In genomic region chr12:116254652-116255051, GRCm38 (mm10) we compare ENCODE assay signal across 21 mouse cellular contexts. TPM values are rescaled to one million over a fixed set of nuclear protein-coding genes. Genes with fewer than 3 reads are reported as not detected.
DNase-seq lines count a peak whose midpoint lies in the region; ATAC-seq lines count a peak whose summit lies in the region.
"Had no signal": no experiment of that assay in that cellular context is flagged by ENCODE, and none has a peak within 500 bp of the region (broad histone marks: within the 10 kb centered on the region; RNA-seq: fewer than 3 reads in every experiment).

No protein-coding gene starts in this region.

- no peaks in the 10 kb centered on the region for H3K36me3 ChIP-seq in liver, embryonic 11.5 days (ENCODE audit: control insufficient read depth, insufficient read depth, low read length)

- ATAC-seq in liver, embryonic 11.5 days (replicated peaks; ENCODE audit: low FRiP score), result peak; percentile 54; the same call in 1 of the 2 replicates
- peak; percentile 65; the same call in 1 of the 2 replicates for ATAC-seq in common myeloid progenitor, adult 5-6 weeks (replicated peaks; ENCODE audit: low read depth, poor library complexity, severe bottlenecking)
- ATAC-seq in megakaryocyte, adult 5-6 weeks (ENCODE audit: poor library complexity, severe bottlenecking), result peak; percentile 59
- ATAC-seq: forebrain, postnatal 0 days; midbrain, embryonic 15.5 days had no signal

- no peak for DNase-seq in liver, embryonic 11.5 days (ENCODE audit: low spot score)
- no peak for DNase-seq in liver
- DNase-seq in thymus, postnatal 36 days, result peak; percentile 33 to 46
- DNase-seq in kidney, postnatal 14 days, result no peak
- DNase-seq in kidney, adult 8-10 months, result no peak
- no peak for DNase-seq in urinary bladder, postnatal 10 days (ENCODE audit: low spot score)
- DNase-seq: B cell, adult 2 months; cerebellum, postnatal 25 days; forebrain, postnatal 0 days; gastrocnemius, postnatal 10 days; heart, postnatal 4 days had no signal

- H3K9me3 ChIP-seq in liver, embryonic 11.5 days (ENCODE audit: control insufficient read depth, low read length), result no peaks in the 10 kb centered on the region
- H3K9me3 ChIP-seq: midbrain, embryonic 15.5 days; neural tube, embryonic 12.5 days had no signal

- H3K9ac ChIP-seq in liver, embryonic 11.5 days (ENCODE audit: low read depth, low read length), result no peak overlapping the region
- H3K9ac ChIP-seq: forebrain, postnatal 0 days; midbrain, embryonic 15.5 days; neural tube, embryonic 12.5 days had no signal

- H3K27ac ChIP-seq in liver, embryonic 11.5 days (ENCODE audit: low read depth, low read length), result no peak overlapping the region
- H3K27ac ChIP-seq: kidney, postnatal 0 days; macrophage; midbrain, embryonic 15.5 days; neural tube, embryonic 12.5 days had no signal

- no peak overlapping the region for H3K4me3 ChIP-seq in liver, embryonic 11.5 days (ENCODE audit: low read depth, low read length)
- H3K4me3 ChIP-seq: midbrain, embryonic 15.5 days; neural tube, embryonic 12.5 days had no signal

- 35% methylated on average over 8 of the region's 8 CpGs for WGBS in liver, embryonic 11.5 days

- H3K4me1 ChIP-seq in liver, embryonic 11.5 days (replicated peaks; ENCODE audit: control insufficient read depth, insufficient read depth, low read length), result peaks cover 4% of the 10 kb centered on the region
- H3K4me1 ChIP-seq: midbrain, embryonic 15.5 days; neural tube, embryonic 12.5 days had no signal

- no peaks in the 10 kb centered on the region for H3K27me3 ChIP-seq in liver, embryonic 11.5 days (replicated peaks; ENCODE audit: control insufficient read depth, insufficient read depth, low read length)
- H3K27me3 ChIP-seq: midbrain, embryonic 15.5 days; neural tube, embryonic 12.5 days had no signal

- H3K4me2 ChIP-seq in liver, embryonic 11.5 days, result no peak overlapping the region
- H3K4me2 ChIP-seq: midbrain, embryonic 15.5 days; neural tube, embryonic 12.5 days had no signal

RNA-seq across cellular contexts. Expression of gene Wdr60, which starts 8.2 kb away (rescaled TPM):
- polyA plus RNA-seq in liver, embryonic 11.5 days (2014; fragmentation: Nextera tagmentation; extraction: Ambion mirVana), result 8.7 and 12.2 TPM in 2 replicates
- total RNA-seq in common myeloid progenitor, adult 5-6 weeks (2017), result 11.0 and 16.9 TPM in 2 replicates
- total RNA-seq in megakaryocyte, adult 5-6 weeks (2015), result 0.27 TPM in 1 of 2 replicates, not detected in the other
- total RNA-seq in megakaryocyte, adult 5-6 weeks (2017), result 0.40 and 0.94 TPM in 2 replicates

RNA-seq across cellular contexts. Expression of gene Gm11027, which starts 20.5 kb away (rescaled TPM):
- not detected in 2 replicates for polyA plus RNA-seq in liver, embryonic 11.5 days (2014; fragmentation: Nextera tagmentation; extraction: Ambion mirVana)
- total RNA-seq in common myeloid progenitor, adult 5-6 weeks (2017), result not detected in 2 replicates
- not detected in 2 replicates for total RNA-seq in megakaryocyte, adult 5-6 weeks (2015)
- not detected in 2 replicates for total RNA-seq in megakaryocyte, adult 5-6 weeks (2017)
- total RNA-seq: forebrain, postnatal 0 days; gastrocnemius, postnatal 10 days; heart, postnatal 4 days; layer of hippocampus, adult 8-10 months; left cerebral cortex, postnatal 25 days; liver, adult 2 months had no signal
- polyA plus RNA-seq: embryonic facial prominence, embryonic 11.5 days; forebrain, postnatal 0 days; kidney, postnatal 0 days; liver, adult 2 months; macrophage; midbrain, embryonic 15.5 days; neural tube, embryonic 12.5 days had no signal

RNA-seq across cellular contexts. Expression of gene Esyt2, which starts 26.3 kb away (rescaled TPM):
- polyA plus RNA-seq in liver, embryonic 11.5 days (2014; fragmentation: Nextera tagmentation; extraction: Ambion mirVana), result 20.9 and 21.1 TPM in 2 replicates
- total RNA-seq in common myeloid progenitor, adult 5-6 weeks (2017), result 49.4 and 52.1 TPM in 2 replicates
- 44.7 and 46.6 TPM in 2 replicates for total RNA-seq in megakaryocyte, adult 5-6 weeks (2015)
- 49.9 and 65.6 TPM in 2 replicates for total RNA-seq in megakaryocyte, adult 5-6 weeks (2017)

Comparison
In these comparisons a context has a peak if more than half of its experiments do, and no peak if none do; other contexts are left out.
1. DNase-seq: peak in thymus, postnatal 36 days (2 of 2); none in liver, embryonic 11.5 days (single experiment), liver (single experiment), kidney, postnatal 14 days (single experiment), kidney, adult 8-10 months (0 of 2) and urinary bladder, postnatal 10 days (single experiment).
2. Peak in every context shown above with its lines, with median percentiles within 50 percentile points of each other: ATAC-seq.